Mouse (Mus musculus) stomach, adult 2 months (tissue): ENCODE results near the gene Hspa4l. TPM values are rescaled to one million over a fixed set of nuclear protein-coding genes. Genes with fewer than 3 reads are reported as not detected.

ENCODE experiments used
- polyA plus RNA-seq: library from polyadenylated mRNA; depleted of rRNA; stranded (reverse); fragments of >200 nt; gene quantifications from 2 replicates; pipeline ENCODE4 v1.2.3, GENCODE M21; 2012; rRNA removed

The Hspa4l gene
- 6.0 and 7.0 TPM in 2 replicates for polyA plus RNA-seq

GRCm38 (mm10) chr3:40744024-40744835 is at the start of gene Hspa4l:
Gene Hspa4l (plus strand): TSS chr3:40744495.

DNA sequence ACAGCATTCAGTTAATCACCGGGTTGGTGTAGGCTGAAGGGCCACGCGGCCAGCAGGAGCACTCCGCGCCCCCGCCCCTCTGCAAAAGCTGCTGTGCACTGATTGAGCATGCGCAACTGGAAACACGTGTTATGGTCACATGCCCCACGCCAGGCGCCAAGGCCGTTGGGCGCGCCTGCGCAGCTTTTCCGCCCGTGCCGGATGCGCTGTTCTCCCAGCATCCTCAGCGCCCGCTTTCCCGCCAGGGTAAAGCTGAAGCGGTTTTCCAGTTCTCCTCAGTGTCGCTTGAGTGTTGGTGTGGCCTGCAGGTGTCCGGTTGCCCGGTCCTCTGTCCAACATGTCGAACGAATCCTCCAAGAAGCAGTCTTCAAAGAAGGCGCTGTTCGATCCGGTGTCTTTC is 35.6 kb upstream of the Hspa4l start, which contains the start of gene Slc25a31:
TSS of gene Slc25a31 (plus strand) at position 201 of the 400 bp plus-strand sequence.

DNA sequence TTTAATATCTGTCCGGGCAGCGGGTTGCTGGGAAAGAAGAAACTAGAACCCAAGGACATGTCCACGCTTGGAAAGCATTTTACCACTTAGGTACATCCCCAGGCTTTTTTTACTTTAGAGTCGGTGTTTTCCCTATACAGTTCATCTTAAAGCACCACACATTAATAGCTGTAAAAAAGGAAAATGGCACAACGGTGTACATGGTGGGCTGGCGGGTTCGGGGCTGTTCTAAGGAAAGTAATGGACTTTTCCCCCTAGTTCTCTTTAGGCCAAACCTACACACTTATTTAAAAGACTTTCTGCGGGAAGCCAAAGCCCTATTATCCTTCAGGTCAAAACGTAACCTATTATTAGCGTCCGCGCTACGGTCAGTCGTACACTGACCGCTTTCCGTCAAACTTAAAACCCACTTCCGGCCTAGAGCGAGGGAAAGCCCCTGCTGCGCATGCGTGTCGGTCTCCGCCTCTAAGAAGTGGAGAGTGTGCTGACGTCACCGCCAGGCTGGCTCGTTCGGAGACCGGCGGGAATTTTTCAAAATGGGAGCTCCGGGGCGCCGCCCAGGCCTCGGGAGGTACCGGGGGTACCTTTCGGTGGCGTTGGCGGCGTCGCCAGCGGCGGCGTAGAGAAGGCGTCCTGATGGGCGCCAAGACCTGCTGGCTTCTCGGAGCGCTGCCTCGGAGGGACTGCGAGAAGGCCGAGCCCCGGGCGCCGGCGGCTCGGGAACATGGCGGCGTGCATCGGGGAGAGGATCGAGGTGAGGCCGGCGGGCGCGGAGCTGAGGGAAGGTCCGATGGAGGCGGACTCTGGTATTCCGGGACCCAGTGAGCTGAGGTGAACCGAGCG is 55.5 kb downstream of the Hspa4l start, which contains the start of gene Plk4:
TSS of gene Plk4 (plus strand) at position 490 of the 843 bp plus-strand sequence.

Other genes with a start within 250 kb of the Hspa4l start
- 0.13 and 0.17 TPM in 2 replicates for gene Intu, start 213.2 kb upstream of the Hspa4l start, polyA plus RNA-seq
- gene Slc25a31, start 35.6 kb upstream of the Hspa4l start, polyA plus RNA-seq, result not detected in 2 replicates
- 1.3 and 1.4 TPM in 2 replicates for gene Plk4, start 55.5 kb downstream of the Hspa4l start, polyA plus RNA-seq
- 0.27 and 0.68 TPM in 2 replicates for gene Mfsd8, start 102.4 kb downstream of the Hspa4l start, polyA plus RNA-seq
- gene Abhd18, start 102.5 kb downstream of the Hspa4l start, polyA plus RNA-seq, result 0.16 and 0.39 TPM in 2 replicates
- gene 1700034I23Rik, start 158.0 kb downstream of the Hspa4l start, polyA plus RNA-seq, result not detected in 2 replicates
- 2.9 and 4.5 TPM in 2 replicates for gene Larp1b, start 205.3 kb downstream of the Hspa4l start, polyA plus RNA-seq